Mouse (Mus musculus): ENCODE data around the gene Cep44. TPM values are rescaled to one million over a fixed set of nuclear protein-coding genes. Genes with fewer than 3 reads are reported as not detected.

The Cep44 gene
- total RNA-seq, 2 experiments from 2014 or later, result 19.5 to 26.7 TPM

GRCm38 (mm10) chr8:56486006-56486405 is 64.8 kb downstream of the Cep44 start:
- no peak for DNase-seq

Small RNAs within 50 kb of the gene (microRNA-seq; reads per million reads assigned to microRNA genes)
- gene Gm25992, result not detected

Other genes starting within 250 kb of the Cep44 start
- 10 to 100 TPM; 48.8 to 54.9 TPM for gene Fbxo8, start within 50 bp of the Cep44 start, total RNA-seq (2021)

Data from adrenal gland, postnatal 10 days (tissue).